Mouse (Mus musculus) neural tube, embryonic 12.5 days (tissue): ENCODE results near the gene Erich3. TPM values are rescaled to one million over a fixed set of nuclear protein-coding genes. Genes with fewer than 3 reads are reported as not detected.

ENCODE experiments used
- ATAC-seq: fragments of 200-750 bp; cut with Nextera tagmentation; 2 replicates; pipeline ENCODE4 v1.8.0; 2017; ENCODE audit warnings: low read depth, mild to moderate bottlenecking, moderate TSS enrichment, moderate library complexity; ENCODE audit not compliant: low FRiP score
- H3K27ac ChIP-seq: fragments of 300-500 bp; sonication (generic); 2 replicates; pipeline ENCODE4 v1.5.1; 2016
- H3K27me3 ChIP-seq: fragments of 300-500 bp; sonication (generic); replicated peaks from 2 replicates; pipeline ENCODE4 v1.6.1; 2016; ENCODE audit warnings: mild to moderate bottlenecking
- H3K36me3 ChIP-seq: fragments of 300-500 bp; sonication (generic); 2 replicates; pipeline ENCODE4 v1.6.1; 2016; ENCODE audit warnings: mild to moderate bottlenecking
- H3K4me1 ChIP-seq: fragments of 300-500 bp; sonication (generic); 2 replicates; pipeline ENCODE4 v1.6.1; 2016
- H3K4me2 ChIP-seq: fragments of 300-500 bp; sonication (generic); replicated peaks from 2 replicates; pipeline ENCODE4 v1.6.1; 2016; ENCODE audit warnings: mild to moderate bottlenecking
- H3K4me3 ChIP-seq: fragments of 300-500 bp; sonication (generic); 2 replicates; pipeline ENCODE4 v1.5.1; 2016
- H3K9ac ChIP-seq: fragments of 300-500 bp; sonication (generic); 2 replicates; pipeline ENCODE4 v1.6.1; 2016; ENCODE audit warnings: mild to moderate bottlenecking
- H3K9me3 ChIP-seq: fragments of 300-500 bp; sonication (generic); 2 replicates; pipeline ENCODE4 v1.6.1; 2016; ENCODE audit warnings: mild to moderate bottlenecking
- WGBS: fragments of 180-500 bp; shearing (Covaris S2); methylation state at CpG from one replicate; pipeline ENCODE4 v1.1.7; 2016; 5-methylcytosine and 5-hydroxymethylcytosine counted together
- polyA plus RNA-seq: library from polyadenylated mRNA; unstranded; fragments of >200 nt; fragmentation: Nextera tagmentation; extraction: Ambion mirVana; gene quantifications from 2 replicates; pipeline ENCODE4 v1.2.1, GENCODE M21; 2016

Gene Erich3
- polyA plus RNA-seq, 1 experiment from 2014 or later = 1.4 TPM

DNA sequence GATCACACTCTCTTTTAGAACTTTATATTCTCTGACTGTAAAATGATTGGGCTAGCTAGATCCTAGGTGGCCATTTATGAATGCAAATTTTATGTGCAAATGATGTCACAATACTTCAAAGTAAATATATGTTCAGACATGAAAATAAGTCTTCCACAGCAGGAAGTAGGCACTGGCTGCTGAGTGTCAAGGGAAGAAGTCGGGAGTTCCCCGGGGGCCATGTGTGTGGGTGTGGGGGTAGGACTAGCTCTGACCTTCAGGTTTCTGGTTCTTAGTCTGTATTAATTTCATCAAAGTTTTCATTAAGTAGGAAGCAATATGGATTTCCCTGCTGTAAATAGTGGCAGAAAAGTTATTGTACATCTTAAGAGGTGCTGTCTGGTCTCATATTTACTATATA is 20.0 kb downstream of the Erich3 start:
- Histone ChIP-seq H3K27ac (no peak overlapping the region), H3K27me3 (no peaks in the 10 kb centered on the region), H3K9ac (no peak overlapping the region), H3K36me3 (no peaks in the 10 kb centered on the region), H3K4me1 (no peaks in the 10 kb centered on the region), H3K9me3 (no peaks in the 10 kb centered on the region), H3K4me2 (no peak overlapping the region), H3K4me3 (no peak overlapping the region)
- ATAC-seq = no peak
- WGBS = 92% methylated on average over 2 of the region's 2 CpGs

DNA sequence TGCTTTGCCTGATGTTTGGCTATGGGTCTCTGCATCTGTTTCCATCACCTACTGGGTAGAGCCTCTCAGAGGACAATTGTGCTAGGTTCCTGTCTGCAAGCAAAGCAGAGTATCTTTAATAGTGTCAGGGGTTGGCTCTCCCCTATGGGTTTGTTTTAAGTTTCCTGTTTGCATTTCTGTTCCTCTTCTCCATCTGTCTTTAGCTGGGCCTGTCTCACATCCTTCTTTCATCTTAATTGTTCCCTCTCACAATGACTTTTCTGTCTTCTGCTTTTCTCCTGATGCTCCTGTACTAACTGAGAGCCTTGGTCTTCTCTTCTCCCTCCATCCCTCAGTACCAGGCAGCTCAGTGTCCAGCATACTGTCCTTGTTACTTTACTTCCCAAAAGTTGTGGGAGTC is 26.6 kb downstream of the Erich3 start:
- Histone ChIP-seq H3K27me3 (no peaks in the 10 kb centered on the region), H3K9ac (no peak overlapping the region), H3K4me3 (no peak overlapping the region), H3K4me2 (no peak overlapping the region), H3K27ac (no peak overlapping the region), H3K36me3 (no peaks in the 10 kb centered on the region), H3K4me1 (0 out of 2 replicates have a peak, but pooled peaks cover 2% of the 10 kb centered on the region), H3K9me3 (no peaks in the 10 kb centered on the region)
- ATAC-seq = no peak

DNA sequence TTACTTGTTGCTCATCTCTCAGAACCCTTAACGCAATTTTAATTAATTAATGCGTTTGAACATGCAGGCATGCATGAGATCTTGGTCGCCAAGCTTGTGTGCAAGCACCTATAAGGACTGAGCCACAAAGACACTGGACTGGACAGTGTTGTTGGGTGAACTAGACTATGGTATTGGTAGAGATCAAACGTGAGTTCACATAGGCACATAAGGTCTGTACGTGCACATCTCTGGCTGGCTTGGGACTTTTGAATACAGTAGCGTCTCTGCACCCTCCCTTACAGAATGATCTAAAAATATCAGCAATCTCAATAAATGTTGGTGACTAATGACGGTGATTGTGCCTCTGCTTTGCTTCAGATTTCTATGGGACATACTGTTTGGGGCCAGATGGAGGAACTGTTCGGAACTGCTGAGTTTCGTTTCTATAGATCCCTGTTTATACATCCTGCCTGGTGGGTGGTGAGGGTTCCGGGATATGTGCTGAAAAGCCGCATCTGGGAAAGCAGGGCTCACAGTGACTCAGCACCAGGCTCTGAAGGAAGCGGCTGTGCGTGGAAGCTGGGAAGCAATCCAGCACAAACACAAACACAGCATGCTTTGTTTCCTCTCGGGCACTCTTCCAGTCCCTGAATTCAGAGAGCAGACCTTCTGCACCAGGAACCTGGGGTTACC is 28.4 kb downstream of the Erich3 start:
- H3K36me3 ChIP-seq = no peaks in the 10 kb centered on the region
- no peaks in the 10 kb centered on the region for H3K27me3 ChIP-seq
- peak; percentile 78 for ATAC-seq
- no peak overlapping the region for H3K27ac ChIP-seq
- H3K9ac ChIP-seq = no peak overlapping the region
- H3K4me3 ChIP-seq = no peak overlapping the region
- H3K4me2 ChIP-seq = no peak overlapping the region
- H3K4me1 ChIP-seq = 0 out of 2 replicates have a peak, but pooled peaks cover 6% of the 10 kb centered on the region
- WGBS = 53% methylated on average over 14 of the region's 14 CpGs
- no peaks in the 10 kb centered on the region for H3K9me3 ChIP-seq

DNA sequence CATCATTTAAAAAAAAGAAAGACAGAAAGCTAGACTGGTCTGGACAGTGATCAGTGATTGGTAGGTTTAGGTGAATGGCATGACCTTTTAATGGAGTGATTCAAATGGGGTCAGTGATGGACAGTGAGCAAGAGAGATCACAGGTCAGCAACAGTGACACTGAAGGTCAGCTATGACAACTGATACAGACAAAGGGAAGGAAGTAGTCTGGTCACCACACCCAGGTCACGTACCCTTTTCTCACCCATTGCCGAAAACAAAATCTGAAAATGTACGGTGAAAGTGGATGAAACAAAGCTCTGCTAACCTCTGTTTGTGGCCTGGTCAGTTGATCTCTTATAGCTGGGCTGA is 28.9 kb downstream of the Erich3 start:
- no peaks in the 10 kb centered on the region for H3K27me3 ChIP-seq
- ATAC-seq = peak; percentile 63; the same call in 1 of the 2 replicates
- H3K36me3 ChIP-seq = no peaks in the 10 kb centered on the region
- H3K4me1 ChIP-seq = 0 out of 2 replicates have a peak, but pooled peaks cover 6% of the 10 kb centered on the region
- no peak overlapping the region for H3K27ac ChIP-seq
- no peak overlapping the region for H3K4me3 ChIP-seq
- no peak overlapping the region for H3K9ac ChIP-seq
- H3K4me2 ChIP-seq = no peak overlapping the region
- 73% methylated on average over 3 of the region's 3 CpGs for WGBS
- no peaks in the 10 kb centered on the region for H3K9me3 ChIP-seq

DNA sequence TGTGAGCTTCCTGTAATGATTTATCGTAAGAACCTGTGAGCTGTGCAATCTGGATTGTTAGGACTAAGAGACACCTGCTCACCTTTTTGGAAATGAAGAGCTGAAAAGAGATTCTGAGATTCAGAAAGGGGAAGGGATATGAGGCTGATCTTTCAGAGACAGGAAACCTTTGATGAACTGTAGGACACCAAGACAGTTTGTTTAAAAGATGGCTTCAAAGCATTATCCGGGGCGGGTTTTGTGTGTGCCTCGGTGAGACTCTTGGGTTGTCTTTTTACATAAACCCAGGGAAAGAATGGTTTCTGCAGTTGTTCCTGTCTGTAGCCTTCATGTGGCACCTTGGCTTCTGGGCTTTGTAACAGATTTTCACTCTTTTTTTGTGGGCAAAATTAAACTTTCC is 30.2 kb downstream of the Erich3 start:
- WGBS = 78% methylated on average over 4 of the region's 4 CpGs
- no peaks in the 10 kb centered on the region for H3K9me3 ChIP-seq
- no peak overlapping the region for H3K9ac ChIP-seq
- ATAC-seq = no peak
- no peaks in the 10 kb centered on the region for H3K36me3 ChIP-seq
- no peak overlapping the region for H3K4me3 ChIP-seq
- H3K4me1 ChIP-seq = 0 out of 2 replicates have a peak, but pooled peaks cover 6% of the 10 kb centered on the region
- H3K4me2 ChIP-seq = no peak overlapping the region
- no peaks in the 10 kb centered on the region for H3K27me3 ChIP-seq
- H3K27ac ChIP-seq = no peak overlapping the region

DNA sequence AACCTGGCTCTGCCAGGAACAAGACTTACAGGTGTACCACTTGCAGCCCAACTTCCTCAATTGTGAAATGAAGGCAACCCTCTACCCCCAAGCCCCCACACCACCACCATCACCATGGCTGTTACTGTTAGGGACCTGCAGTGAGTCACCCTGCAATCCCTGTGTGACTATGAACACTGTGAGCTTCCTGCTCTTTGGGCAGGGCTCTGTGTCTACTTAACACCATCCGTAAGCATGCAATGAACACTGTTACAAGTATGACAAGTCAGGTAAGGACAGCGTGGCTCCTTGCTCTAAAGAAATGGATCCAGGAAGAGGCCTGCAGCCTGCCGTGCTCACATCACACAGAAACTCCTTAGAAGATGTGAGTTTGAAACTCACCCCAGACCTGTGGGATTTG is 33.0 kb downstream of the Erich3 start:
- H3K36me3 ChIP-seq = no peaks in the 10 kb centered on the region
- WGBS = 87% methylated on average over 3 of the region's 3 CpGs
- no peak overlapping the region for H3K4me3 ChIP-seq
- H3K27ac ChIP-seq = no peak overlapping the region
- H3K27me3 ChIP-seq = no peaks in the 10 kb centered on the region
- H3K4me2 ChIP-seq = no peak overlapping the region
- no peak overlapping the region for H3K9ac ChIP-seq
- H3K9me3 ChIP-seq = no peaks in the 10 kb centered on the region
- ATAC-seq = no peak
- peaks cover 13% of the 10 kb centered on the region for H3K4me1 ChIP-seq

DNA sequence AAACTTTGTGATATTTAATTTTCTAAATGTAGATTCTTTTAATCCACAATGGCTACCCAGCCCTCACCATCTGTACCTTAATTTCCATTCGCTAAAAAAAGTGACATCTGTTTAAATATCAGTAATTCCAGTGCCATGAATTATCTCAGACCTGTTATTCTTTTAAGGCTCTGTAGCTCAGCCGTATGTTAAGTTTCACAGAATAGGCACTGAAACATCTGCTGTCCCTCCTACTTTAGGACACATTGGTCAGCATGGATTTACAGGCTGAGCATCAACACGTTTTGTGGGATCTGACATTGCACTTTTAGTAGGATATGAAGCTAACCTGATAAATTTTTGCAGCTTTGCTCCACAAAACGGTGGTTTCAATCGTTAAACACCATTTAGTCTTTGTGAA is 35.2 kb downstream of the Erich3 start:
- no peaks in the 10 kb centered on the region for H3K9me3 ChIP-seq
- no peak overlapping the region for H3K4me3 ChIP-seq
- H3K4me1 ChIP-seq = peaks cover 13% of the 10 kb centered on the region
- H3K9ac ChIP-seq = no peak overlapping the region
- H3K36me3 ChIP-seq = no peaks in the 10 kb centered on the region
- 39% methylated on average over 5 of the region's 5 CpGs for WGBS
- no peak for ATAC-seq
- H3K27me3 ChIP-seq = no peaks in the 10 kb centered on the region
- H3K4me2 ChIP-seq = no peak overlapping the region
- H3K27ac ChIP-seq = no peak overlapping the region

DNA sequence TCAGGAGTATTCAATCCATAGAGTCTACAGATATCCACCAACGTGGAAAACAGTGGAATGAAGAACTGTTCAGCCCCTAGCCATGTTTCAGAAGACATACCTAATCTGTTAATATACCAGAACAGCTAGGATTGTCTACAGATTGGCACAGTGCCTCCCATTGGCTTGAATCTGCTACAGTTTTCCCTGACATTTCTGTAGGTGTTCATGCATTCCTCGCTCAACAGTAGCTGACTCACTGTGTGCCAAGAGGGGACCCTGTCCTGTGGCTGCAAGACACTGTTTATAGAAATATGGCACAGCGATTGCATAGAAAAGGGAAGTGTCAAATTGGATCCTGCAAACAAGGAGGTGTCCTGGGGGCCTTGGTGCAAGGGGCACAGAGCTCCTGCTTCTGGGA is 36.6 kb downstream of the Erich3 start:
- Histone ChIP-seq H3K9me3 (no peaks in the 10 kb centered on the region), H3K4me3 (no peak overlapping the region), H3K27me3 (no peaks in the 10 kb centered on the region), H3K36me3 (no peaks in the 10 kb centered on the region), H3K4me1 (peaks cover 11% of the 10 kb centered on the region), H3K27ac (no peak overlapping the region), H3K9ac (no peak overlapping the region), H3K4me2 (no peak overlapping the region)
- ATAC-seq = no peak
- 81% methylated on average over 3 of the region's 3 CpGs for WGBS

DNA sequence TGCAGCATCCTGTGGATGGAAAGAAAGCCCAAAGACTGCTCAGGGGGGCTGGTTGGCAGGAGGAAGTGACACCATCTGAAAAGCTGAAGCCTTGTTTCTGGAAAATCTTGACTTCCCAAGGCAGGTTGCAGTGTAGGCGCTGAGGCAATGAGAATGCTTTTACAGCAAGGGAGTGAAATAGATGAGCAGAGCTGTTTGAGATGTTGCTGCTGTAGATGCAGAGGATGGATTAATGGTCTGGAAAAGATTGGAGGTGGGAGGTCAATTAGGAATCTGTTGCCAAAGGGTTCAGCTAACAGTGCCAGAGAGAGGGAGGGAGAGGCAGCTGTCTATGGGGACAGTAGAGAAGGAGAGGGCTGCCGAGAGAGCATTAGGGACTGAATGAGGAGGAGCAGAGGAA is 37.1 kb downstream of the Erich3 start:
- Histone ChIP-seq H3K4me1 (peaks cover 8% of the 10 kb centered on the region), H3K9ac (no peak overlapping the region), H3K4me2 (no peak overlapping the region), H3K27me3 (no peaks in the 10 kb centered on the region), H3K9me3 (no peaks in the 10 kb centered on the region), H3K27ac (no peak overlapping the region), H3K36me3 (no peaks in the 10 kb centered on the region), H3K4me3 (no peak overlapping the region)
- 24% methylated on average over 2 of the region's 2 CpGs for WGBS
- ATAC-seq = peak; percentile 45; the same call in 1 of the 2 replicates

DNA sequence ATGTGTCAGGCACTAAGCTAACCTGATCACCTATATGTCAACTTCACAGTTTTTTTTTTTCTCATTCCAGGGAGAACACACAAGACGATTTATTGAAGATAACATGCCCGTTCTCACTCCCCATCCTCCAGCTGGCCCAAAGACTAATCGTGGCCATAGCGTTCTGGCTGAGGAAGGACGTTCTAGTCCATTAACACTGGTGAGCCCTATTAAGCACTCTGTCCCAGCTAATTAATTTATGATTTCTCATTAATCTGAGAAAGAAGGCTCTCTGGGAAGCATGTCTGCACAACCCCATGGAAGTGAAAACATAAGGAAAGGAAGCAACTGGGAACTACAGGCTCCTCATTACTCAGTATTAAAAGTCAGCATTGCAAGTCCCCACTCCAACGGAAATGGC is 41.1 kb downstream of the Erich3 start:
- Histone ChIP-seq H3K9me3 (no peaks in the 10 kb centered on the region), H3K27me3 (no peaks in the 10 kb centered on the region), H3K4me1 (peaks cover 8% of the 10 kb centered on the region), H3K4me3 (no peak overlapping the region), H3K27ac (no peak overlapping the region), H3K36me3 (no peaks in the 10 kb centered on the region), H3K4me2 (no peak overlapping the region), H3K9ac (no peak overlapping the region)
- 61% methylated on average over 6 of the region's 6 CpGs for WGBS
- ATAC-seq = no peak

DNA sequence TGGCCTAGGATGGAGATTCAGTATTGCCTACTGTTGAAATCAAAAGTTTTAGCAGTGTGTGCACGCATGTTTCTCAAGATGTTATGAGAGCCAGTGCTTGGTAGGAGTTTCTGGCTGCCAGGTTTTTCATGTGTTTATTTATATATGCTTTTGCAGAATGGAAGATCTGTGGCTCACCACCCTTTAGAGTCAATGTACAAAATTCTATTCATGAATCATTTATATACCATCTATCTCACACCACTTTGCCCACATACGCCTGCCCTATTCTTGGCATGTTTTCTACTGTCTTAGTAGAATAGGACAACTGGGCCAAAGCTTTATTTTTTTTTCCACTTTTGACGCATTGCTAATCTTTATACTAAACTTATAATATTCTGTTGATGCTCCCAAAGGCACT is 44.5 kb downstream of the Erich3 start:
- ATAC-seq = no peak
- H3K27me3 ChIP-seq = no peaks in the 10 kb centered on the region
- H3K36me3 ChIP-seq = no peaks in the 10 kb centered on the region
- H3K9me3 ChIP-seq = no peaks in the 10 kb centered on the region
- H3K27ac ChIP-seq = no peak overlapping the region
- H3K9ac ChIP-seq = no peak overlapping the region
- WGBS = 89% methylated on average over 3 of the region's 3 CpGs
- H3K4me2 ChIP-seq = no peak overlapping the region
- no peaks in the 10 kb centered on the region for H3K4me1 ChIP-seq
- H3K4me3 ChIP-seq = no peak overlapping the region

DNA sequence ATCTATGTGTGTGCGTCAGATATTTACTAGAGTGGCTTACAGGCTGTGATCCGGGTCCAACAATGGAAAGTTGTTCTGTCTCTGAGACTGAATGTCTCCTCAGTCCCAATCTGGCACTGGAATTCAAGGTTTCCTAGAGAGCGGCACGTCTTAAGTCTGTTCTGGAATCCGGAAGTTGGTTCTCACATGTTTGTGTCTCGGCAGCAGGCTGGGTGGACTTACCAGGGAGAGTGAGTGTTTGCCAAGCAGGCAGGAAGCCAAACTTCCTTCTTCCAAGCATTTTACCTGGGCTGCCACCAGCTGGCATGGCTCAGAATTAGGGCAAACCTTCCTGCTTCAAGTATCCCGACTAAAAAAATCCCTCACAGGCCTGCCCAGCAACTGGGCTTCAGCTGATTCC is 59.5 kb downstream of the Erich3 start:
- no peaks in the 10 kb centered on the region for H3K9me3 ChIP-seq
- no peak for ATAC-seq
- no peak overlapping the region for H3K4me2 ChIP-seq
- H3K27me3 ChIP-seq = no peaks in the 10 kb centered on the region
- H3K4me1 ChIP-seq = no peaks in the 10 kb centered on the region
- H3K27ac ChIP-seq = no peak overlapping the region
- H3K4me3 ChIP-seq = no peak overlapping the region
- WGBS = 76% methylated on average over 7 of the region's 7 CpGs
- no peak overlapping the region for H3K9ac ChIP-seq
- no peaks in the 10 kb centered on the region for H3K36me3 ChIP-seq

DNA sequence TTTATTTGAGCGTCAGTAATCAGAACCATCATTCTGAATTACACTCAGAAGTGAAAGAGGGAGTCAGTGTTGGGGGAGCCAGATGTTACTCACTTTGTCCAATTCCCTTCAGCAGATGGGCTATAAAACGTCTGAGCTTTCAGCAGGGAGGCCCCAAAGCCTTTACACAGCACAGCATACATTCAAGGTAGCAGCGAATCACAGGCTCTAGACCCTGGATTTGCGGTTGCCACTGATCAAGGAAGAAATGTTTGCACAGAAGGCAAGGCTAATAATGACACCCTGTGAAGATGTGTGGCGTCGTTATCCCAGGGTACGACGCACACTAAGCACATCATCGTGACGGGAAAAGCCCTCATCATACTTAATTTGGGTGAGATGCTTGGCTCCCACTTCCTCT is 67.8 kb downstream of the Erich3 start:
- ATAC-seq = no peak
- H3K9ac ChIP-seq = no peak overlapping the region
- no peaks in the 10 kb centered on the region for H3K27me3 ChIP-seq
- H3K36me3 ChIP-seq = no peaks in the 10 kb centered on the region
- no peaks in the 10 kb centered on the region for H3K9me3 ChIP-seq
- no peak overlapping the region for H3K27ac ChIP-seq
- WGBS = 62% methylated on average over 10 of the region's 10 CpGs
- H3K4me1 ChIP-seq = no peaks in the 10 kb centered on the region
- no peak overlapping the region for H3K4me2 ChIP-seq
- no peak overlapping the region for H3K4me3 ChIP-seq
